Mouse (Mus musculus): Measurements from ENCODE around the gene Plxna4. TPM values are rescaled to one million over a fixed set of nuclear protein-coding genes. Genes with fewer than 3 reads are reported as not detected.

Gene Plxna4
- polyA plus RNA-seq, 1 experiment from 2014 or later, result 15.9 TPM

DNA sequence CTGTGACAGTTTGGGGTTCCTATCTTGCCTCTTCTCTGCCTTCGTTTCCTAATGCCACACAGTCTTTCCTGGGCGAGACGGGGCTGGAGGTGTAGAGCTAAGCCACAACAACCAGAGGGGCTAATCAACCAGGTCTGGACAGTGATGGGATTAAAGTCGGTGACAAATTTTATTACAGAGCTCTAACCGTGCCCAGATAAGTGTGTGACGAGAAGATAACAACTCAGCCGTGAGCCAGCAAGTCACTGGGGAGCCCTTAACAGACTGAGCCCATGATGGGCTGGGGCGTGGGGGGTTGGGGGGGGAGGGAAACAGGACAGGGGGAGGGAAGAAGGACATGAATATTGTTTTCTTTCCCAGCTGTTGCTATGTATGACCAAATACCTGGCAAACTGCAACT, 123.4 kb downstream of the Plxna4 start:
- peak overlapping the region; percentile 2; the same call in 1 of the 2 replicates for H3K27ac ChIP-seq
- ATAC-seq (ENCODE audit: low FRiP score), result no peak

GRCm38 (mm10) chr6:32464046-32464445, 123.9 kb downstream of the Plxna4 start:
- H3K36me3 ChIP-seq, result no peaks in the 10 kb centered on the region
- peak overlapping the region; percentile 2; the same call in 1 of the 2 replicates for H3K27ac ChIP-seq
- H3K9ac ChIP-seq, result no peak overlapping the region
- 45% methylated on average over 4 of the region's 4 CpGs for WGBS
- no peak overlapping the region for H3K4me2 ChIP-seq
- ATAC-seq (ENCODE audit: low FRiP score), result no peak
- no peaks in the 10 kb centered on the region for H3K9me3 ChIP-seq
- no peaks in the 10 kb centered on the region for H3K27me3 ChIP-seq
- H3K4me3 ChIP-seq, result no peak overlapping the region
- peaks cover 41% of the 10 kb centered on the region for H3K4me1 ChIP-seq (replicated peaks)

More for the DNA sequence above, 123.4 kb downstream of the Plxna4 start:
- no peaks in the 10 kb centered on the region for H3K27me3 ChIP-seq
- no peak overlapping the region for H3K9ac ChIP-seq
- no peaks in the 10 kb centered on the region for H3K9me3 ChIP-seq
- 47% methylated on average over 8 of the region's 8 CpGs for WGBS
- H3K36me3 ChIP-seq, result no peaks in the 10 kb centered on the region
- peaks cover 43% of the 10 kb centered on the region for H3K4me1 ChIP-seq (replicated peaks)
- H3K4me3 ChIP-seq, result no peak overlapping the region
- H3K4me2 ChIP-seq, result no peak overlapping the region

DNA sequence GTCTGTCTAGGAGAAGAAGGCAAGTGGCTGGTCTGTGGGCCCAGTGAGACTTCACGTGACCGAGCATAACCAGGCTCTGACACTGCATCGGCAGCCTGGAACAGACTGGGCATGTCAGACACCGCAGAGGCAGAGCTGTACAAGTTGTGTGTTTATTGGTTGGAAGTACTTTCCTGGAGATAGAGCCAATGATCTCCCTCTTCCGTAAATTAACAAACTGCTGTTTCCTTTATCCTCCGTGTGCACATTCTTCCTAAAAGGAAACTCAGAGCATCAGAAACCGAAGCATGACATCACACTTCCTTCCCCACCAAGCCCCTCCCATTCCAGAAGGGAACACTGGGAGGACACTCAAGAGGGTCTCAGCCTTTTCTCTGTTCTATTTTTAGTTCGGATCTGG, 127.6 kb downstream of the Plxna4 start:
- H3K36me3 ChIP-seq, result no peaks in the 10 kb centered on the region
- 0 out of 2 replicates have a peak overlapping the region, but pooled peaks have one; percentile 18 for H3K27ac ChIP-seq
- H3K27me3 ChIP-seq, result no peaks in the 10 kb centered on the region
- no peak overlapping the region for H3K9ac ChIP-seq
- H3K4me3 ChIP-seq, result no peak overlapping the region
- ATAC-seq (ENCODE audit: low FRiP score), result no peak
- H3K9me3 ChIP-seq, result no peaks in the 10 kb centered on the region
- peaks cover 27% of the 10 kb centered on the region for H3K4me1 ChIP-seq (replicated peaks)
- H3K4me2 ChIP-seq, result no peak overlapping the region
- 82% methylated on average over 8 of the region's 8 CpGs for WGBS

DNA sequence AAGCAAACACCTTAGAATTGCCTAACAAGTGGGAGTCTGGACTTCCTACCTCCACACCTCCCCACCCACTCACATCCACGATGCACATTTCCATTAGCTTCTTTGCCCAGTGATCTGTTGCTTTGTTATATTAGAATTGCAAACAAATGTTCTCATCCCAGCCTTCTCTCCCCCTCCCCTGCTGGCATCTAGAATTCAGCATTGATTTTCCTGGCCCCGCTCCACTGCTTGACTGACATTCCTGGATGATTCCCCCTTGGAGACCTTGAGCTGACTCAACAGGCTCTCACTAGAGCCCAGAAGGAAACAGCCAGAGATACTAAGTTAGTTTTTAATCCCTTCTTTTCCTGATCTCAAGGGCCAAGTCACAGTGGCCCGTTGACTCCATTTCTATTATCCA, 131.4 kb downstream of the Plxna4 start:
- no peak overlapping the region for H3K4me3 ChIP-seq
- no peaks in the 10 kb centered on the region for H3K9me3 ChIP-seq
- WGBS, result 81% methylated on average over 3 of the region's 3 CpGs
- H3K4me1 ChIP-seq (replicated peaks), result peaks cover 13% of the 10 kb centered on the region
- no peak for ATAC-seq (ENCODE audit: low FRiP score)
- H3K4me2 ChIP-seq, result no peak overlapping the region
- H3K36me3 ChIP-seq, result no peaks in the 10 kb centered on the region
- no peaks in the 10 kb centered on the region for H3K27me3 ChIP-seq
- no peak overlapping the region for H3K9ac ChIP-seq
- H3K27ac ChIP-seq, result no peak overlapping the region

- Histone ChIP-seq H3K27ac (no peak overlapping the region), H3K4me3 (no peak overlapping the region), H3K4me1 (replicated peaks) (0 out of 2 replicates have a peak, but pooled peaks cover 4% of the 10 kb centered on the region), H3K27me3 (no peaks in the 10 kb centered on the region), H3K36me3 (no peaks in the 10 kb centered on the region), H3K9me3 (no peaks in the 10 kb centered on the region), H3K4me2 (no peak overlapping the region), H3K9ac (no peak overlapping the region)
- no peak for ATAC-seq (ENCODE audit: low FRiP score)
Observed at GRCm38 (mm10) chr6:32451851-32452250, 136.1 kb downstream of the Plxna4 start.

GRCm38 (mm10) chr6:32449237-32449963, 138.6 kb downstream of the Plxna4 start:
- WGBS, result 78% methylated on average over 8 of the region's 8 CpGs
- H3K27me3 ChIP-seq, result no peaks in the 10 kb centered on the region
- no peak overlapping the region for H3K27ac ChIP-seq
- no peak overlapping the region for H3K4me2 ChIP-seq
- no peaks in the 10 kb centered on the region for H3K9me3 ChIP-seq
- peaks cover 14% of the 10 kb centered on the region for H3K4me1 ChIP-seq (replicated peaks)
- H3K9ac ChIP-seq, result no peak overlapping the region
- no peak overlapping the region for H3K4me3 ChIP-seq
- ATAC-seq (ENCODE audit: low FRiP score), result no peak
- no peaks in the 10 kb centered on the region for H3K36me3 ChIP-seq

GRCm38 (mm10) chr6:32448787-32449186, 139.2 kb downstream of the Plxna4 start:
- Histone ChIP-seq H3K4me3 (no peak overlapping the region), H3K4me1 (replicated peaks) (peaks cover 17% of the 10 kb centered on the region), H3K36me3 (no peaks in the 10 kb centered on the region), H3K9me3 (no peaks in the 10 kb centered on the region), H3K9ac (no peak overlapping the region), H3K4me2 (no peak overlapping the region), H3K27me3 (no peaks in the 10 kb centered on the region), H3K27ac (no peak overlapping the region)
- WGBS, result 85% methylated on average over 3 of the region's 3 CpGs
- ATAC-seq (ENCODE audit: low FRiP score), result no peak

- no peaks in the 10 kb centered on the region for H3K36me3 ChIP-seq
- 78% methylated on average over 4 of the region's 4 CpGs for WGBS
- H3K27ac ChIP-seq, result no peak overlapping the region
- H3K4me1 ChIP-seq (replicated peaks), result peaks cover 17% of the 10 kb centered on the region
- no peaks in the 10 kb centered on the region for H3K9me3 ChIP-seq
- no peaks in the 10 kb centered on the region for H3K27me3 ChIP-seq
- no peak overlapping the region for H3K4me2 ChIP-seq
- no peak overlapping the region for H3K9ac ChIP-seq
- H3K4me3 ChIP-seq, result no peak overlapping the region
- ATAC-seq (ENCODE audit: low FRiP score), result no peak
Observed at GRCm38 (mm10) chr6:32446276-32446675, 141.7 kb downstream of the Plxna4 start.

GRCm38 (mm10) chr6:32445246-32445645, 142.7 kb downstream of the Plxna4 start:
- Histone ChIP-seq H3K9me3 (no peaks in the 10 kb centered on the region), H3K4me1 (replicated peaks) (peaks cover 19% of the 10 kb centered on the region), H3K36me3 (no peaks in the 10 kb centered on the region), H3K4me2 (no peak overlapping the region), H3K4me3 (no peak overlapping the region), H3K27me3 (no peaks in the 10 kb centered on the region), H3K27ac (no peak overlapping the region), H3K9ac (no peak overlapping the region)
- WGBS, result 59% methylated on average over 2 of the region's 2 CpGs
- no peak for ATAC-seq (ENCODE audit: low FRiP score)

DNA sequence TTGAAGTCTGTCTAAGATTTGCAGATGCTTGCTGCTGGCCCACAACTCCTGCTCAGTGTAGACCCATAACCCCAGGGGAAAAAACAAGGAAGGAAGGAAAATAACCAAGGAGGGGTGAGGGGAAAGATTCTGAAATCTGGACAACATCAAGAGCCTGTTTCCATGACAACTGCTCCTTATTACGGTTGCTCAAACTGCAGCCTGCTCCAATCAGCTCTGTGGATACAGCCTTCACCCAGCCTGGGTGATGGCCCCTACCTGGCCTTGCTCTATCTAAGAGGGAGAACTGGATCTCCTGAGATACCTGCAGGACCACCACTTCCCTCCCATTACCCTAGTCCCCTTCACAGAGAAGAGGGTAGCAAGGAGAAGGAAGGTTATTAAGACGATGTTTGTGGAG, 143.6 kb downstream of the Plxna4 start:
- WGBS, result 73% methylated on average over 2 of the region's 2 CpGs
- peaks cover 16% of the 10 kb centered on the region for H3K4me1 ChIP-seq (replicated peaks)
- no peak for ATAC-seq (ENCODE audit: low FRiP score)
- H3K4me2 ChIP-seq, result no peak overlapping the region
- no peak overlapping the region for H3K27ac ChIP-seq
- H3K36me3 ChIP-seq, result no peaks in the 10 kb centered on the region
- no peaks in the 10 kb centered on the region for H3K9me3 ChIP-seq
- H3K27me3 ChIP-seq, result no peaks in the 10 kb centered on the region
- no peak overlapping the region for H3K4me3 ChIP-seq
- no peak overlapping the region for H3K9ac ChIP-seq

DNA sequence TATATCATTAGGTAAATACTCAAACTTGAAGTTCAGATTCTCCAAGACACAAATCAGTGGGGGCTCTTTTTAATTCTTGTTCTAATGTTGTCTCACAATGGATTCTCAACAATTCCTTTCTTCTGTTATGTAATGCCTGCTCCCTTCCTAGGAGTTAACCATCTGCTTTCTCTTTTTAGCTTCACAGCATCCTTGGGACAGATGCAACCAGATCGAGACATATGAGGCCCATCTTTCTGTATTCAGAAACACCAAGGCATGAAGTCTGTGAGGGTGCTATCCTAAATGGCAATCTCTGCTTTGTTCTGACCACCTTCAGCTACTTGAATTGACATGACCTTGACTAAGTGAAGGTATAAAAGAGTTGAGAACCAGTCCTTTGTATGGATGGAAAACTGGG, 144.3 kb downstream of the Plxna4 start:
- no peak overlapping the region for H3K27ac ChIP-seq
- no peak overlapping the region for H3K9ac ChIP-seq
- 90% methylated on average over 1 of the region's 1 CpGs for WGBS
- peaks cover 16% of the 10 kb centered on the region for H3K4me1 ChIP-seq (replicated peaks)
- H3K4me2 ChIP-seq, result no peak overlapping the region
- ATAC-seq (ENCODE audit: low FRiP score), result no peak
- H3K27me3 ChIP-seq, result no peaks in the 10 kb centered on the region
- H3K4me3 ChIP-seq, result no peak overlapping the region
- no peaks in the 10 kb centered on the region for H3K9me3 ChIP-seq
- no peaks in the 10 kb centered on the region for H3K36me3 ChIP-seq

DNA sequence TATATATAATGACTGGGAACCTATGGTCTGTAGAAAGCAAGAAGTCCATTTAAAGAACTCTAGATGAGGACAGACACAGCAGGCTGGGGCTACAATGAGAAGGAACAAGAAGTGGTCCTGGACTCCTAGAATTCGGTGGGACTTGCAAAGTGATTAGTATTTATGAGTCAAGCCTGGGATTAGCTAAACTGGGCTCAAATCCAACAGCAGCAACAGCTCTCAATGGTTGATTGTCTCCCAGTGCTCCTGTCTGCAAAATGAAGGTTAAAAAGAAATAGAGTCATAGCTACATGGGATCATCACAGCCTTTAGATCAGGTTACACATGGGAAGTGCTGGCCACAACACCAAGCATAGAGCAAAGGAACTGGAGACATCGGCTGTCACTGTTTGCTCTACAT, 148.6 kb downstream of the Plxna4 start:
- no peak overlapping the region for H3K4me2 ChIP-seq
- H3K9me3 ChIP-seq, result no peaks in the 10 kb centered on the region
- WGBS, result 76% methylated on average over 2 of the region's 2 CpGs
- H3K4me3 ChIP-seq, result no peak overlapping the region
- H3K9ac ChIP-seq, result no peak overlapping the region
- H3K36me3 ChIP-seq, result no peaks in the 10 kb centered on the region
- ATAC-seq (ENCODE audit: low FRiP score), result no peak
- H3K27ac ChIP-seq, result no peak overlapping the region
- H3K27me3 ChIP-seq, result no peaks in the 10 kb centered on the region
- peaks cover 12% of the 10 kb centered on the region for H3K4me1 ChIP-seq (replicated peaks)

- Histone ChIP-seq H3K4me1 (replicated peaks) (peaks cover 16% of the 10 kb centered on the region; the same call in 1 of the 2 replicates), H3K36me3 (no peaks in the 10 kb centered on the region), H3K9me3 (no peaks in the 10 kb centered on the region), H3K4me2 (no peak overlapping the region), H3K27me3 (no peaks in the 10 kb centered on the region), H3K27ac (no peak overlapping the region), H3K4me3 (no peak overlapping the region), H3K9ac (no peak overlapping the region)
- ATAC-seq (ENCODE audit: low FRiP score), result no peak
- 81% methylated on average over 6 of the region's 6 CpGs for WGBS
Observed at GRCm38 (mm10) chr6:32437219-32437618, 150.8 kb downstream of the Plxna4 start.
